Mouse (Mus musculus): ENCODE measurements around the gene Chd1l.

- TF ChIP-seq CTCF (conservative IDR thresholded peaks at IDR 0.05; ENCODE audit: insufficient read depth, insufficient read length, low read depth, low read length) (peak; percentile 53), POLR2A (IDR thresholded peaks at IDR 0.05; ENCODE audit: low read depth, low read length) (no peak)
Observed at GRCm38 (mm10) chr3:97609201-97609844, 680 bp downstream of the Chd1l start.

All from kidney, adult 2 months (tissue).